Mouse (Mus musculus) induced T-regulatory cell, adult 2 months (primary cell): ENCODE results near the gene Matk.

ENCODE experiments used
- DNase-seq: peaks from one replicate; pipeline ENCODE4 v3.0.0-alpha.2; 2012; ENCODE audit warnings: low read depth

The Matk gene

DNA sequence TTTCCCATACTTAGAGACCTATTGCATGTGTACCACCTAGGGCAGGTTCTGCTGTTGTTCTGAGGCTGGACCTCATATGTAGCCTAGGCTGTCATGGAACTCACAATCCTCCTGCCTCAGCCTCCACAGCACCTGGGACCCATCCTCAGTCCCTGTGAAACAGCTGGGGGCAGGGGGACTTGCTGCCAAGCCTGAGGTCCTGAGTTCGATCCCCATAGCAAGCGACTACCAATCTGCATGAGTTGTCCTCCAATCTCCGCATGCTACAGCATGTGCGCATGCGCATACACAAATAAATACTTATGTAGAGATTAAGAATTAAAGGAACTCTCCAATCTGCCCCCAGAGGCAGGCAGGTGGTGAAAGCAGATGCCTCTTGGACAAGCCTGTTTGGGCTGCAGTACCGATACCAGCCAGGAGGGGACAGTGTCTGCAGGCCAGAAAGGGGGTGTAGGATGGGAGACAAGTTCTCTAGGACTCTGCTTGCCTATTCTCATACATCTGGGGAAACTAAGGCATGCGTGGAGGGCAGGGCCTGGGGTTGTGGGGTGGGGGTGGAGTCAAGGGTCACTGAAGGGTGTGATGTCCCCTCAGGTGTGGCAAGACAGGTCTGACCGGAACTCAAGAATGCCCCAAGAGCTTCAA is 34.9 kb downstream of the Matk start:
- peak; percentile 90 for DNase-seq

DNA sequence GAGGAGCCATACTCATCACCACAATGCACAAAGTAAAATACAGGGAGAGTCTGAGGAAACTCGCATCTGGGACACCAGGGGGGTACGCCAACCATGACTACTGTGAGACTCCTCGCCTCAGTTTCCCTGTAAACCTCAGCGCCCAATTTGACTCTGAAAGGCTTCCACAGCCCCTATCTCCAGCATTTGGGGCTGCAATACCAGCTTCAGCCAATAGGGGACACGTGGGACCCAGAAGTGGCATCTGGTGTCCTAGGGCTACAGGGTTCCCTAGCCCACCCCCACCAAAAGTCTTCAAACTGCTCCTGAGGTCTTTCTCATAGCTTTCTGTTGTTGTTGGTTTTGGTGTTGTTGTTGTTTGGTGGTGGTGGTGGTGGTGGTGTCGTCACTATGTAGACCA is 35.9 kb downstream of the Matk start:
- peak; percentile 77 for DNase-seq

DNA sequence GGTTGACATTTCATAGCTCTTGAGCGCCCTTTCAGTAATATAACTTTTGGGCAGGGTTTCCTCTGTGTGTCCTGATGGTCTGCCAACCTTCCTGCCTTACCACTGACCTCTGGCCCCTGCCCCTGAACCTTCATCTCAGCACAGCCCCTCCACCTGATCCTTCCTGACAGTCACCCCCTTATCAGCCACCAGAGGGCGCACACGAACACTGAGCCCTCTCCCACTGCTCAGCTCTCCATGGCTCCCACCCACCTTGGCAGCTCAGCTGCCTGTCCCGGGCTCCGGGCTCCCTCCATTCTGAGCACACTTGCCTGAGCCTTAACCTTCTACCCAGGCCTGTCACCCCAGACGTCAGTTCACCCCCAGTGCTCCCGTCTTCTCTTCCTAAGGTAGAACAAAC is 36.5 kb downstream of the Matk start:
- DNase-seq, result peak; percentile 87

DNA sequence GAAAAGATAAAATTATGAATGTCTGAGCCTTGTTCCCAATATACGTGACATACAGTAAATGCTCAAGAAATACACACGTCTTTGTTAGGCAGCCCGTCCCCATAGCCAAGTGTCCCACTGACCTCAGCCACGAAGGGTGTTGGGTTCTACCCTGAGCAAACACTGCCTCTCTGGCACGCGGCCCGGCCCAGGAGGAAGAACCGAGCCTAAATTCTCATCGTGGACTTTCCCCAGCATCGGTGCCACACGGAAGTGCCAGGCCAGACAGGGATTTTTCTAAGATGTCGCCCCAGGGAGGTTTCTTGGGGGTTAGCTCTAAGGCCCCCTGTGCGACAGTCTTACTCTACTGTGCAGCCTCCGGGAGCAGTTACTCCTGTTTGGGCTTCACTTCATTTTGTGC is 37.1 kb downstream of the Matk start:
- no peak for DNase-seq

DNA sequence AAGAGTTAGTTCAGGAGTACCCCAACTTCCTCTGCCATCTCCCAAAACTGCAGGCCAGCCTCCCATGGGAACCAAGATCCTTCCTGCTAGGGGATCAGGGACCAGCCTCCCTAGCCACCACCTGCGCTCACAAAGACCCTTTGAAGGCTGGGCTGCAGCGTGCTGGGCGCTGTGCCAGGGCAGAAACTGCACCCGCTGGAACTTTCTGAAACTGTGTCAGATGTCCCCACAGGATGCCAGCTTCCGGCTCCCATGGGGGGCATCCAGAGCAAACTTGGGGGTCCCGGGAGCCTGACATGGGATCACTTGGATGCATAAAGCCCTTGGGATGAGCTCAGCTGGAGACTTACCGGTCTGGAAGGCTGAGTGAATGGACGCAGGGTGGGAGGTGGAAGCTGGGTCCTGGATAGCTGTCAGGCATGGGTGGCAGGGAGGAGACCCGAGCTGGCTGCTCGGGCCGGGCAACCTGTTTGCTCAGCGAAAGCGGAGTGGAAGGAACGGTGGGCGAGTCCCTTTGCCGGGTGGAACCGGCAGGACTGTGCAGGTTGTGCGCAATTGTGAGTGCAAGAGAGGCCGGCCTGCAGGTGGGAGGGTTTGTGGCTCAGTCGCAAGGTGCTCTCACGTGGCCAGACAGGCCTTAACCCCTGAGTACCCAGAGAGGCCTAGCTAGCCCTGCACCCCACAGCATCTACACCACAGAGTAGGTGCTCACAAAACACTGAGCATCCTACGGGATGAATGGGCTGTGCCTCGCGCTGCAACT is 38.1 kb downstream of the Matk start:
- DNase-seq, result peak; percentile 60

DNA sequence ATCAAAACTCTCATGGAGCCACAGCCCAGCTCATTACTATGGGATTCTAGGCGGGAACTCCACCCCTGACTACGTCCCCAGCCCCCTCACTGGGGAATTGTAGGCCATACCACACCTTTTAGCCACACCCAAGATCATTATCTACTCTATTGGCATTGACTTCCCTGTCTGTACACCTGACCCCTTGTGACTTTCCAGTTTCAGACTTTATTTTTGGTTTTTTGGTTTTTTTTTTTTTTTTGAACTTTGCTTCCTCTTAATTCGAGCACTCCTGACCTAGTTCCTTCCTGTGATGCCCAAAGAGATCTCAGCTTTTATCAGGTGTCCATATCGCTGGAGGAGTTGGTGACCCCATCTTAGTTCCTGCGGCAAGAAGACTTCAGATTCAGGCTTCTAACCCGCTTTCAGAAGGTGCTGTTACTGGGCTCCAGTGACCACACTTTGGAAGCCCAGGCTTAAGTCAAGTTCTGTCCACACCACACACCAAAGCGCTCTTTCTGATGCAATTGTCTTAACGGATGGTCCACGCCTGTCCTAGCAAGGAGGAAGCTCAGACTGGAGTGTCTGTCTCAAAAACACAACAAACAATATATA is 38.9 kb downstream of the Matk start, which contains the start of gene Tjp3:
Gene Tjp3, minus strand, starts transcription at position 71 of the 594 bp plus-strand sequence.
- DNase-seq, result peak; percentile 69

DNA sequence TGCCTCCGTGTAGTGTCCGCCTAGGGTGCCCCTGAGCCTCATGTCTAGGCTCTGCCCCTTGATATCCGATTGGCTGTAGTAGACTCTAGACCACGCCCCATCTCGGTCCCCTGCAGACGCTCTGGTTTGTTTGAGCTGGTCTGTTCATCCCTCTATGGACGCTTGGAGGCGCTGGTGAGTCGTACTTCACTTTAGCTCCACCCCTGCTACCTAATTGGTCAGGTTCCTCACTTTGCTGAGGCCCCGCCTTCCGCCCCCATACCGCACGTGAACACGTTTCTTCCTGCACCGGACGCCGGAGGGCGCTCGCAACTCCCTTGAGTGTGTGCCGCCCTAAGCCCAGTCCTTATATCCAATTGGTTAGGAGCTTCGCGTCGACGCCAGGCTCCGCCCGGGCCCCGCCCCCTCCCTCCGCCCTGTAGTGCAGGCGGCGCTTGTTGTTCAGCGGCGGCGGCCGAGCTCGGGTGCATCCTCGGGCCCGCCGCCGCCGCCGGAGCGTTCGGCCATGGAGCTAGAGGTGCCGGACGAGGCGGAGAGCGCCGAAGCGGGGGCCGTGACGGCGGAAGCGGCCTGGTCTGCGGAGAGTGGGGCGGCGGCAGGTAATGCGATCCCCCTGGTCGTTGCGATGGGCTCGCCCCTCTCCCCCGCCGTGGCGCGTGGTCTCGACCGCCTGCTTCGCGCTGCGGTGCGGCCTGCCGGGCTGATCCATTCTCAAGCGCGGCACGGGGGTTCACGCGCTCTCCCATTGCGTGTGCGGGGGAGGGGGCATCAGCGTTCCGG is 40.0 kb downstream of the Matk start, which contains the start of gene Pip5k1c:
Gene Pip5k1c, plus strand, starts transcription at position 410 of the 780 bp plus-strand sequence.
- peak; percentile 100 for DNase-seq

DNA sequence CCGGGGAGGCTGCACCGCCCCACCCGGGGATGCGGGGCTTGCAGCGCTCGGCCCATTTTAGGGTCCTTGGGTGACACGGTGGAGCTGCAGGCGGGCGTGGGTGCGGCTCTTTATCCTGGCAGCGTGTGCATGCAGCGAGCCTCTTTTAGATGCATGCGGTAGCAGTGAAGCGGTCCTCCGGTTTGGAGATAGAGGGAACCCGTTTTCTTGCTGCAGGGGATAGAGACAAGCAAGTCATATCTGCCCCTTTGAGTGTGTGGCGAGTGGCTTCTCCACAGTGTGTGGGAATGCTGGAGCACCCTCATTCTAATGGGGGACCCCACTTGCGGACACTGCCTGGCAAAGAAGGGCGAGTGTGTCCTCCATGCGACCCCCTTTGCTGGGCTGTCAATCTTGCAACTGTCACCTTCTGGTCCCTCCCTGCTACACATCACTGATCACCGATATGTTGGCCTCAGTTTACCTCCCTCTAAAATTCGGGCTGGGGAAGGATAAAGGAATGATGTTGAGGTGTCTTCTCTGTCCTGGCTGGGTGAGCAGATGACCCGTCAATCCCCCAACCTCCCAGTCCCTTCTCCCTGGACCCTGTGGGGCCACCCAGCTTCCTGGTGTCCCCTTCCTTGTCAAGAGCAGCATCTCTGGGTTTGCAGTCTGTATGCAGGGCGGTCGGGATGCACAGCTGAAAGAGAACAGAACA is 40.7 kb downstream of the Matk start:
- no peak for DNase-seq

DNA sequence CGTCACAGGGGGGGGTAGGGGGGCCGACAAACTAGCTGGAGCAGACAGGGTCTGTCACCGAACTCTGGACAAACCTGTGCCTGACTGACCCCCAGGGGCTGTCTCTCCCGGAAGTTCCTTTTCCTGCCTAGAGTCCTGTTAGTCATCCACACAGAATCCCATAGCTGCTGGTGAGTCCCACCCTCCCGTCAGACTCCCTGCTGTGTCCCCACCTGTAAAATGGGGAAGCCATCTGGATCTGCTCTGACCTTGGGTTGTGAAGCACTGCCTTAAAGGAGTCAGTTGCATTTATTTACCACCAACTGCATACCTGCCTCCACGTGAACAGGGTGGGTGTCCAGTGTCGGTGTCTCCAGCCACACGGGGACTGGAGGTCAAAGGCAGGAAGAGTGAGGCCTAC is 41.7 kb downstream of the Matk start:
- DNase-seq, result no peak

DNA sequence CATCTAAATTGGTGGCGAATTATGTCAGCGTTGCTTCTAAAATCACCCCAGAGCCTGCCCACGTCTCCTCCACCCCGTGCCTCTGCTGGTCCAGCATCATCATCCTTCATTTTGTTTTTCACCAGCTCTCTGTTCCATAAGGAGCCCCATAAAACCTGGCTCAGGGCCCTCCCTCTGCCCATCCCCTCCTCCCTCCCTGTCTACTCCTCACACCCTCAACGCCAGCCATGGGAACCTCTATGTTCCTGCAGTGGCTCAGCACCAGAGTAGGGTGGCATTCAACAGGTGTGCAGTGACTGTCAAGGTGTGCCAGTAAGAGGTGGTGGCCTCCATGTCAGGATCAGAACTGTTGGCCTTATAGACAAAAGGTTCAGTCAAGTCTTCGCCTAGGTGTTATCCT is 42.5 kb downstream of the Matk start:
- DNase-seq, result no peak

DNA sequence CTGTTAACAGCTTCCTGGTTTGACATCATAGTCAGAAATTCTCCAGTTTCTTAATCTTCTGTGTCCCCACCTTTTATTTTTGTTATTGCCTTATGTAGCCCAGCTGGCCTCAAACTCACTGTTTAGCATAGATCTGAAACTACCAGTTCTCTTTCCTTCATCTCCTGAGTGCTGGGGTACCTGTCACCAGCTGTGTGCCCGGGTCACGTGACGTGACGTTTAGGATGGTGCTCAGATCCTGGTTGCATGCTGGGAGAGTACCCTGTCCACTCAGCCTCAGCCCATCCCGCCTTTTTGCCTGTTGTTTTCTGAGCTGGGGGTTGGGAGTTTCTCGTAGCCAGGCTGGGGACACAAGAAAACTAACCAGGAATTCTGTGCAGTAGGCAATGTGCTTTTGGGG is 44.5 kb downstream of the Matk start:
- peak; percentile 52 for DNase-seq

DNA sequence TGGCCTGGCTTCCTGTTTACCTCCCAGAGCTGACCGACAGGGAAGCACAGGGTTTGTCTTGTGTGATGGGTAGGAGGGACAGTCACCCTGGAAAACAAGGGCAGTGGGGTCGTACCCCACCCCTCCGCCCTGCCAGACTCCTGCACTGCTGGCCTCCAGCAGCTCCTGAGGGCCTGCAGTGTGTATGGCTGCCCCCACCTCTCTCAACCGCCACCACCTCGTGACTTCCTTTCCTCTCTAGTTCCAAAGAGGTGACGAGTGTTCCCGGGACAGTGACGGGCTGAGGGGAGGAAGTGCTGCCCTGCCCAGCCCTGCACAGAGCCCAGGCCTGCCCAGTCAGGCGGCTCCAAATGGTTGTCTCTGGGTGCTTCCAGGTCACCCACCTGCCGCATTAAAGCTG is 45.1 kb downstream of the Matk start:
- DNase-seq, result peak; percentile 78

DNA sequence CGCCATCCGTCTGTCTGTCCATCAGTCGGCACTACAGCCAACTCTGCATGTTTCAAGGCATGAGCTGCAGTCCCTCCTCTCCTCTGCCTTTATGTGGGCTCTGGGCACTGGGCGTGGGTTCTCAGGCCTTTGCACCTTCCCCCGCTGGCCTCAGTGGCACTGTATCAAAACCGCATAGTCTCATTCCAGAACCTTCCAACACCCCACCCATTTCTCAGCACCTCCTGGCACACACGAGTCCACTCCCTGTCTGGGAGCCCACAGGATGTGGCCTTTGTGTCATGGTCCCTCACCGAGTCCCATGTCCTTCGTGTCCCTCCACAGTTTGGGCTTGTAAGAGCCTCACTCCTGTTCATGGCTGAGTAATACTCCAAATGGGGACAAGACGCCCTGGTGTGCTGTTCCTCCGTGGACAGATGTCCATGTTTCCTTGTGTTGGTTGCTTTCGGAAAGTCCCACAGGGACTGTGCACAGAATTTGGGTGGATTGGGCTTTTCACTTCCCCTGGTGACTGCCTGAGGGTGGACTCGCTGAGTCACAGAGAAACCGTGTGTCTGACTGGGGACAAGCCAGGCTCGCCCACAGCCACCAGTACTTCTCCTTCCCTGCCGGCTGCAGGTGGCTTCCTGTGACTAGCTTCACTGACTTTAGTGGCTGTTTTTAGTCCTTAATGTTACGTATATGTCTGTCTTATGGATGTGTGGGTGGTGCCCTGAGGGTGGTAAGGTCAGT is 45.8 kb downstream of the Matk start:
- DNase-seq, result peak; percentile 81

DNA sequence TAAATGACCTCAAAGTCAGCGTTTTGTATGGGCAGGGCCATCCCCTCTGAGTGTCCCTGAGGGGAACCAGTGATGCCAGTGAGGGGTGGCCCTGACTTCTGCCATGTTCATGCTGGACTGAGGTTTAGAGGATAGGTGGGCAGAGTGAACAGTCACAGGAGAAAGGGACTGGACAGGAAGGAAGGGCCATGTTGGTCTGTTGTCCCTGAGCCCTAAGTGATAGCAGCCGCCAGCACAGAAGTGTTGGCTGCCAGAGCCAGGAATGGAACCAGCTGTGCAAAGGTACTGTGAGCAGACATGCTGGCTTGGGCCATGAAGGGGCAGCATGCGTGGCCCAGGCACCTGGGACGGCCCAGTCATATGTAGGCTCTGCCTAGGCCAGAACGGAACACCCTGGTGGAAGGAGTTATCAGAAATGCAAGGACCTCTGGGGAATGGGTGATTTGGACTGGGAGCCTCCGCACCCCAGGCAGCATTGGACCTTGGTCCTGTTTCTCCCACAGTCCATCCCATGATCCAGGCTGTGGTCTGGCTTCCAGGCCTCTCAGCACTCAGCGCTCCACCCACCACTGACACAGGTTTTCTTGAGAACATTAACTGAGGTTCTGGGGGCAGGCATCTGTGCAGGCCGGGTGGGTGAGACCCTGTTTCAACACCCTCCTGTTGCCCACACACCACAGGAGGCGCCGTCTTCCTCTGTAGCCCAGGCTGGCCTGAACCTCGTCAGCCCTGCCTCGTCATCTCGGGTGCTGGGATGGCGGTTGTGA is 47.0 kb downstream of the Matk start:
- no peak for DNase-seq

DNA sequence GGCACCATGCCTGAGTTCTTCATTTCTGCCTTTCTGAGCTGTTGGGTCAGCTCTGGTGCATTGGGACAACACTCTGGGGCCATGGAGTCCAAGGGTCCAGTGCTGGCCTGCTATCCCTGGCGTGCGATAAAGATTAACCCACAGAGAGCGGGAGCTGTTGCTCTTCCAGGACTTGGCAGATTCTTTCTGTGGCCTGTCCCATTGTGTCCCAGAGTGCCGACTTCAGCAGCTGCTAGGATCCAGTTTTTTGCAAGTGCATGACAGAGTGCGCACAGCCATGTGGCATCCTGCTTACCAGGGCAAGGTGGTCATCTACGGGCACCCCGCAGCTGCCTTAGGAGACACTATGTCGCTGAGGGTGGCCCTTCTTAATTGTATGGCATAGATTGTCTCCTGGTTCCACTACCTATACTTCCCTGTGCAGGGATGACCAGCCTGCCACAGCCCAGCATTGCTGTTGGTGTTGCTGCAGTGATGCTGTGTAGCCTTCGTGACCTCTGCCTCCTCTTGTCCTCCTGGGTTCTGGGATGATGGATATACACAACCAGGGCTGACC is 47.7 kb downstream of the Matk start:
- no peak for DNase-seq

DNA sequence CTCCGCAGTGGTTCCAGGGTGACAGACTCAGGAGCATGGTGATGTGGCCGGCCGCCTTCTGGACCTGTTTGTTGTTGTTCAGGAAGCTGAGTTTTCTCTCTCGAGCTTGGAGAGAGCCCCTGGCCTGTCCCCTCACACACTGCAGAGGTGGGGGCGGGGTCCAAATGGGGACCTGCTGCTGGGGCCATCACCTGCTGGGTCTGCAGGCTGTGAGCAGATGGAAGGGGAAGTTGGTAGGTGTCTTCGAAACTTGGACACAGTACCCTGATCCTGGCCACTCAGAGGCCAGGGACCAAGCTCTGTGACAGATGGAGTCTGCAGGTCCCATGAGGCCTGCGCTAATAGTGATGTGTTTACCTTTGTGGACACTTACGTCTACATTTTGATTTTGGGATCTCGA is 48.6 kb downstream of the Matk start:
- DNase-seq, result no peak

DNA sequence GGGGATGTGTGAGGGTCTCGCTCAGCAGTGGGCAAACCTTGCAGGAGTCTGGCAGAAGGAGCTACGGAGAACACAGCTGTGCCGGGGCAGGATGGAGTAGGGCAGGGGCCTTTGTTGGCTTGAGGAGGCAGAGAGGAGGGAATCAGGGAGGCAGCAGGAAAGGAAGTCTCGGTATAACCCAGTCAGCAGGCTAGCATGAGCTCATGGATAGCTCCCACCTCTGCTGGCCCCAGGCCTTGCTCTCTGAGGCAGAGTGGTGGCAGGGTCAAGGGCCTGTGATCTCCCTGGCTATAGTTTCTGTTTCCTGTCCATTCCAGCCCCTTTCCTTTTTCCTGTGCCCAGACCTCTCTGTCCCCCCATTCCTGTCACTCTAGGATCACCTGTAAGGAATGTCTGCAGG is 49.6 kb downstream of the Matk start:
- no peak for DNase-seq

DNA sequence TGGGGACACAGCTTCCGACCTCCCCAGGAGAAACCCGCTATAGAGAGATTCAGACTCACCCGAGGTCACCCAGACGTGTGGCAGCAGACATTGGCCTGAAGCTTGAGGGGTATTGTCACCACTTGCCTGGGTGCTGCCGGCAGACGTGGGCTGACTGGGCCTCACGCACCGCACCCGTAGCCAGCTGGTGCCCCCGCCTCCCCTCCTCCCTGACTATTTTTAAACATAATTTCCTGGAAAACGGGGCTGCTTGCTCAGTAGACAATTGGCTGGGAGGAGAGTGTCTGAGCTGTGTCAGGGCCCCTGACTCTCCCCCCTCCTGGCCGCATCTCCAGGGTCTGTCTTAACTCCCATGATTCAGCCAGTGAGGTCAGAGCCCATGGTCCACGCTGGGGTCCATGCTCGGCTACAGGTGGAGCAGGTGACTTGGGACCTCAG is 50.1 kb downstream of the Matk start:
- peak; percentile 42 for DNase-seq

DNA sequence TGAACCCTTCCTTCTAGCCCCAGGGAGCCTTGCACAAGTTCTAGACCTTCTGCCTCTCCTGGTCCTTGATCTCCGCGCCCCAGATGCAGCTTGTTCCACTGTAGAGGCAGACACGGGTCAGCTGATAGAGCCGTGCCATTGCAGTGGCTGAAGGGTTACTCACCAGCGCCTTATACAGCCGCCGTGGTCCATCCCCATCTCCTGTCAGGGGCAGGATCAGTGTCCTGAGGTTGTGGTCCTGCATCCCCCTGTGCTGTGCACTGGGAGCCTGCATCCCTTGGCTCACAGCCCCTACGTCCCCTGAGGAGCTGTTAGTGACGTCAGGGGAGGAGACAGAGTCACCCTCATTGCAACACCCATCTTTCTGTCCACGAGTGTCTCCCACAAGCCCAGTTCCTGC is 50.5 kb downstream of the Matk start:
- peak; percentile 50 for DNase-seq

DNA sequence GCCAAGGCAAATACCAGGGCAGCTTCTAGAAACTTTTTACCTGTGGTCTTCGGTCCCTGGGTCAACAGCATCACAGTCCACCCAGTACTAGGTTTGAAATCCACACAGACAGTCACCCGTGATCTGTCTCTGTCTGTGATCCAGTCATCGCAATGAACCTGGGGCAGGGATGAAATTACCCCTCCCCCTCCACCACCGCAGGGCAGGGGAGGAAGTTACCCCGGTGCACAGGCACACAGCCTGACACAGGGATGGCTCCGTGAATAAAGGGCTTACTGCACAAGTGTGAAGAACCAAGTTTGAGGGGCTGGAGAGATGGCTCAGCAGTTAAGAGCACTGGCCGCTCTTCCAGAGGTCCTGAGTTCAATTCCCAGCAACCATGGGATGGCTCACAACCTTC is 51.0 kb downstream of the Matk start:
- DNase-seq, result peak; percentile 76
